Mouse (Mus musculus) heart, postnatal 0 days (tissue): Measurements from ENCODE around the gene Ccz1. TPM values are rescaled to one million over a fixed set of nuclear protein-coding genes. Genes with fewer than 3 reads are reported as not detected.

Experiments
- ATAC-seq: fragments of 200-750 bp; cut with Nextera tagmentation; 2 replicates; pipeline ENCODE4 v1.8.0; 2017; ENCODE audit warnings: low read depth, moderate number of reproducible peaks, moderate library complexity; ENCODE audit not compliant: insufficient read depth
- DNase-seq: peaks from one replicate; pipeline ENCODE4 v3.0.0-alpha.2; 2016; ENCODE audit warnings: low spot score
- H3K27ac ChIP-seq: fragments of 300-500 bp; sonication (generic); 2 replicates; pipeline ENCODE4 v1.5.1; 2014; ENCODE audit warnings: low read depth, mild to moderate bottlenecking
- H3K27me3 ChIP-seq: fragments of 300-500 bp; sonication (generic); 2 replicates; pipeline ENCODE4 v1.6.1; 2014; ENCODE audit warnings: low read length, mixed read lengths; ENCODE audit not compliant: control insufficient read depth, insufficient read depth
- H3K36me3 ChIP-seq: fragments of 300-500 bp; sonication (generic); replicated peaks from 2 replicates; pipeline ENCODE4 v1.6.1; 2014; ENCODE audit warnings: low read length, mixed read lengths; ENCODE audit not compliant: control insufficient read depth, insufficient read depth
- H3K4me1 ChIP-seq: fragments of 300-500 bp; sonication (generic); 2 replicates; pipeline ENCODE4 v1.6.1; 2014; ENCODE audit warnings: antibody characterized with exemption; ENCODE audit not compliant: control insufficient read depth, insufficient read depth
- H3K4me2 ChIP-seq: fragments of 300-500 bp; sonication (generic); 2 replicates; pipeline ENCODE4 v1.6.1; 2014; ENCODE audit warnings: low read depth, mild to moderate bottlenecking, low read length, moderate library complexity
- H3K4me3 ChIP-seq: fragments of 300-500 bp; sonication (generic); 2 replicates; pipeline ENCODE4 v1.5.1; 2014; ENCODE audit warnings: low read depth, low read length
- H3K9ac ChIP-seq: fragments of 300-500 bp; sonication (generic); replicated peaks from 2 replicates; pipeline ENCODE4 v1.6.1; 2014; ENCODE audit warnings: low read depth, low read length, mixed read lengths
- H3K9me3 ChIP-seq: fragments of 300-500 bp; sonication (generic); replicated peaks from 2 replicates; pipeline ENCODE4 v1.6.1; 2016; ENCODE audit warnings: low read length; ENCODE audit not compliant: control insufficient read depth
- CTCF ChIP-seq: IDR thresholded peaks from 2 replicates; pipeline ENCODE4 v1.5.1; 2016; ENCODE audit warnings: antibody characterized with exemption, control low read depth, low read depth
- EP300 ChIP-seq: IDR thresholded peaks from 2 replicates; pipeline ENCODE4 v1.6.1; 2016; ENCODE audit warnings: antibody characterized with exemption, low read depth
- WGBS: fragments of 180-500 bp; shearing (Covaris S2); extraction: QIAGEN DNeasy Blood & Tissue Kit; methylation state at CpG from one replicate; pipeline ENCODE4 v1.1.7; 2014; 5-methylcytosine and 5-hydroxymethylcytosine counted together
- polyA plus RNA-seq: library from polyadenylated mRNA; unstranded; fragments of >200 nt; fragmentation: Nextera tagmentation; extraction: Ambion mirVana; gene quantifications from 2 replicates; pipeline ENCODE4 v1.2.1, GENCODE M21; 2015
- total RNA-seq: library from RNA; depleted of rRNA; stranded (reverse); fragments of >200 nt; gene quantifications from 2 replicates; pipeline ENCODE4 v1.2.3, GENCODE M21; 2014; ENCODE audit warnings: low replicate concordance

The Ccz1 gene
- total and polyA plus RNA-seq, 2 experiments from 2014 or later: 34.0 to 44.2 TPM

- no peak overlapping the region for H3K27ac ChIP-seq
Measured at GRCm38 (mm10) chr5:143972628-143973027, 42.0 kb downstream of the Ccz1 start.

GRCm38 (mm10) chr5:143966671-143967070 is 48.0 kb downstream of the Ccz1 start:
- ATAC-seq (no peak), DNase-seq (no peak)
- H3K4me3 ChIP-seq: no peak overlapping the region
- TF ChIP-seq EP300 (no peak), CTCF (no peak)
- no peaks in the 10 kb centered on the region for H3K36me3 ChIP-seq
- H3K4me1 ChIP-seq: no peaks in the 10 kb centered on the region
- 86% methylated on average over 12 of the region's 12 CpGs for WGBS
- no peak overlapping the region for H3K4me2 ChIP-seq
- H3K9ac ChIP-seq: no peak overlapping the region
- H3K27ac ChIP-seq: no peak overlapping the region
- no peaks in the 10 kb centered on the region for H3K27me3 ChIP-seq
- H3K9me3 ChIP-seq: no peaks in the 10 kb centered on the region

More at GRCm38 (mm10) chr5:143972628-143973027, 42.0 kb downstream of the Ccz1 start:
- H3K36me3 ChIP-seq: no peaks in the 10 kb centered on the region
- no peak for ATAC-seq
- no peak overlapping the region for H3K4me2 ChIP-seq
- no peak for DNase-seq
- WGBS: 29% methylated on average over 3 of the region's 3 CpGs
- H3K9ac ChIP-seq: no peak overlapping the region
- H3K4me1 ChIP-seq: no peaks in the 10 kb centered on the region
- H3K9me3 ChIP-seq: no peaks in the 10 kb centered on the region
- H3K27me3 ChIP-seq: no peaks in the 10 kb centered on the region
- no peak overlapping the region for H3K4me3 ChIP-seq
- TF ChIP-seq EP300 (no peak), CTCF (no peak)

GRCm38 (mm10) chr5:143965586-143966345 is 48.9 kb downstream of the Ccz1 start:
- Histone ChIP-seq H3K4me3 (no peak overlapping the region), H3K27ac (no peak overlapping the region), H3K4me1 (no peaks in the 10 kb centered on the region), H3K27me3 (no peaks in the 10 kb centered on the region), H3K36me3 (no peaks in the 10 kb centered on the region), H3K9me3 (no peaks in the 10 kb centered on the region), H3K4me2 (no peak overlapping the region), H3K9ac (no peak overlapping the region)
- 66% methylated on average over 12 of the region's 12 CpGs for WGBS
- DNase-seq (no peak), ATAC-seq (no peak)
- TF ChIP-seq CTCF (no peak), EP300 (no peak)

- ATAC-seq (no peak), DNase-seq (no peak)
- 90% methylated on average over 7 of the region's 8 CpGs for WGBS
- TF ChIP-seq CTCF (no peak), EP300 (no peak)
- no peak overlapping the region for H3K9ac ChIP-seq
- no peaks in the 10 kb centered on the region for H3K27me3 ChIP-seq
- H3K4me1 ChIP-seq: no peaks in the 10 kb centered on the region
- H3K36me3 ChIP-seq: no peaks in the 10 kb centered on the region
- H3K27ac ChIP-seq: no peak overlapping the region
- H3K4me3 ChIP-seq: no peak overlapping the region
- H3K9me3 ChIP-seq: no peaks in the 10 kb centered on the region
- H3K4me2 ChIP-seq: no peak overlapping the region
Measured at GRCm38 (mm10) chr5:143961176-143961575, 53.5 kb downstream of the Ccz1 start.

- H3K36me3 ChIP-seq: no peaks in the 10 kb centered on the region
Measured at GRCm38 (mm10) chr5:143959551-143959950, 55.1 kb downstream of the Ccz1 start.

More at GRCm38 (mm10) chr5:143959551-143959950, 55.1 kb downstream of the Ccz1 start:
- WGBS: 86% methylated on average over 11 of the region's 11 CpGs
- Histone ChIP-seq H3K4me1 (no peaks in the 10 kb centered on the region), H3K27ac (no peak overlapping the region), H3K9me3 (peaks cover 7% of the 10 kb centered on the region; the same call in 1 of the 2 replicates), H3K4me3 (no peak overlapping the region), H3K27me3 (no peaks in the 10 kb centered on the region), H3K9ac (no peak overlapping the region), H3K4me2 (no peak overlapping the region)
- ATAC-seq: no peak
- DNase-seq: no peak
- TF ChIP-seq EP300 (no peak), CTCF (no peak)
